Mouse (Mus musculus): Measurements from ENCODE around the gene Gm11060. TPM values are rescaled to one million over a fixed set of nuclear protein-coding genes. Genes with fewer than 3 reads are reported as not detected.

Gm11060 gene
- total RNA-seq, 2 experiments from 2014 or later, result not detected

- intact Hi-C loops (cut with DNase I; ENCODE audit: low total_unique reads), result no loop called here
- DNase-seq, result peak; percentile 71
Observed at GRCm38 (mm10) chr2:105108703-105109158, 16.9 kb downstream of the Gm11060 start.

DNA sequence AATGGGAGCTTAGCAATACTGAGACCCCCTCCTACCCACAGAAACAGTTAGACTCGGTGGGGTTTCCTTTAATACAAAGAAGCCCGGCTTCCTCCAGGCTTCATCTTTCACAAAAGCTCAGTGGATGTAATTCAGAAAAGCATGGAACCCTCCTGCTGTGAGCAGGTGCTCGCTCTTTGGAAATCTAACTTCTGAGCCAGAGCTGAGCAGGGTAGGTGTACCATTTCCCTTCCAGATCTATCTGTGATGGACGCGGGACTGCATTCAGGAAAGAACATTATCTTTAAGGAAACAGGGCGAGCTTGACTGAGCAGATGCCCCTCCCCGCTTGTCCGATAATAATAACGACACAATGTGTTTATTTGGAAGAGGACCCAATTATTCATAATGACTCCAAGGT lies 22.3 kb downstream of the Gm11060 start:
- DNase-seq, result no peak
- intact Hi-C loops (cut with DNase I; ENCODE audit: low total_unique reads), result no loop called here

DNA sequence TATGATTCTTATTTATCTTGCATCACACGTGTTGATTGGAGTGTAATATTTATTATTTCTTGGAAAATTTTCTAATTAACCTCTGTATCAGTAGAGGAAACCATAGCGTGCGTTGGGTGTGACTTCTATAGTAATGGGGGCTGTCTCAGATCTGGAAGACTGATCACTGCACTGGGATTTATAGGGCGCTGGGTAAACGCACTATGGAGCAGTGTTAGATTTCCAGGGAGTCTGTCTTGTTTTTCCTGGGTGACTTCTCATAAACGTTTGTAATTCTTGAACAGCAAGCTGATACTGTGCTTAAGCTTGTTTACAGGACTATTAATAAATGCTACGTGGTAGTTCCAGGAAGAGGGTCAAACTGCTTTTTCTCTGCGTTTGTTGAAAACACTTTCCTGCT lies 25.9 kb downstream of the Gm11060 start:
- no peak for DNase-seq
- intact Hi-C loops (cut with DNase I; ENCODE audit: low total_unique reads), result no loop called here

GRCm38 (mm10) chr2:105122216-105122615 lies 30.4 kb downstream of the Gm11060 start:
- intact Hi-C loops (cut with DNase I; ENCODE audit: low total_unique reads), result no loop called here
- DNase-seq, result no peak

DNA sequence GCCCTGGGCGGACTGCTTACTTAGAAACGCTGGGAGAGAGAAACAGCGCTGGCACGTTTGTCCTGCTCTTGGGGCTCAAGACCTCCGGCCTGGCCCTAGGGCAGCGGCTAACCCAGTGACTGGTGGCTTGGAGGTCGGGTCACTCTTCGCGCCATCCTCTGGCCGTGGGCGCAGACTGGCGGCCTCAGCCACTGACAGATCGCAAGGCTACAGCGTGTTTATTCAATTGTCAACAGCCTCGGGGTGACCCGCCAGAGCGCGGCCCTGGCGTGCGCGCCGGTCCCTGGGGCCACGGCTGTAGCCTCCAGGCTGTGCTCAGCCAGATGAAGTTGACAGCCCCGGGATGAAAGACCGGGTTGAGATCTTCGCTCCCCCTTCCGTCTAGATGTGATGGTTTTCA lies 31.1 kb downstream of the Gm11060 start:
- intact Hi-C loops (cut with DNase I; ENCODE audit: low total_unique reads), result no loop called here
- peak; percentile 9 for DNase-seq

GRCm38 (mm10) chr2:105123431-105123830 lies 31.6 kb downstream of the Gm11060 start:
- intact Hi-C loops (cut with DNase I; ENCODE audit: low total_unique reads), result no loop called here

DNA sequence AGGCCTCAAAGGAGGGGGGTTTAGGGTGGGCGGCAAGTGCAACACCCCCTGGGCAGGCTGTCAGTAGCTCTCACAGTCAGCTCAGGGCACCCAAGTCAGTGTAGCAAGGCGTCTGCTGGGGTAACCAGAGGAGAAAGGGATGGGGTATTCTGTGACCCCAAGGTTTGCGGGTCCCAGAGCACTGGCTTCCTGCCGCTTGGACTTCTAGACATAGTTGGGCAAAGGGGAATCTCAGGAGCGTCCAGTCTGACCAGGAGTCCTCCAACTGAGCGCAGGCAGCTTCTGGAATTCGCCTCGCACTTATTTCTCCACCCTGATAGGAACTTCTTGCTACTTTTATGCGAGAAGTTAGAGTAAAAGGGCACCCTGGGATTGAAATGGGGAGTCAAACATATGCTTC lies 32.1 kb downstream of the Gm11060 start:
- no peak for DNase-seq
- intact Hi-C loops (cut with DNase I; ENCODE audit: low total_unique reads), result no loop called here

More at GRCm38 (mm10) chr2:105123431-105123830, 31.6 kb downstream of the Gm11060 start:
- DNase-seq, result no peak

DNA sequence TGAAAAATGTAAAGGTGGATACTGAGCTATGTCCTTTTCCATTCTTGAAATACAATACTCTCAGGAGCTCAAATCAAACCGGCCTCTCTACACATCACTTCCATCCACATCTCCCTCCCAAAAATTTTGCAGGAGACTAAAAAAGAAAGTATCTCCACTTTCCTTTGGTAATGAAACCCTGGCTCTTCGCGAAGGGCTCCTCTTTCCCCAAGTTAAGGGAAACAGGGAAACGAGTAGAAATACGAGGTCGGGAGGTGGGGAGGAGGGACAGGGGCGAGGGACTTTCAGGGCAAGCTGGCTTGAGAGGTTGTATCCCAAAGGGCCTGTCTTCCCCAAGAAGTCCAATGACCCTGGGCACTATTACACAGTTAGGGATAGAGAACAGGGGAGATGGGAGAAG lies 32.6 kb downstream of the Gm11060 start:
- no peak for DNase-seq
- intact Hi-C loops (cut with DNase I; ENCODE audit: low total_unique reads), result no loop called here

DNA sequence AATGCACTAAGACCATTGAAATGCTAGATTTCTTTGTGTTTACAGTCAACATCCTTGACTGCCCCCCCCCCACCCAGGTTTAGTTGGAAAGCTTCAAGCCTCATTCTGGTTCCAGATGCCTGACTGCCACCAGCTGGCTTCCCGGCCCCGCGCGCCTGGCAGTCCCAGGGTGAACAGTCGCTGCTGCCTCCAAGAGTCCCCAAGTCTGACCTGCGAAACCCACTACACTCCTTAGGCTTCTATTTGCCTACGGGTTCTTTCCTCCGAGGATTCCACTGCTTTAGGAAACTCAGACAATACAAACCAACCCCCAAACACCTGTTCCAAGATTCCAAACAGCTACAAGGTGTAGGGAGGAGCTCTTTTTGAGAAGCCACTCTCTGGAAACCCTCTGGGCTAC lies 33.4 kb downstream of the Gm11060 start:
- no peak for DNase-seq
- intact Hi-C loops (cut with DNase I; ENCODE audit: low total_unique reads), result no loop called here

- no peak for DNase-seq
- intact Hi-C loops (cut with DNase I; ENCODE audit: low total_unique reads), result no loop called here
Observed at GRCm38 (mm10) chr2:105125641-105126040, 33.8 kb downstream of the Gm11060 start.

DNA sequence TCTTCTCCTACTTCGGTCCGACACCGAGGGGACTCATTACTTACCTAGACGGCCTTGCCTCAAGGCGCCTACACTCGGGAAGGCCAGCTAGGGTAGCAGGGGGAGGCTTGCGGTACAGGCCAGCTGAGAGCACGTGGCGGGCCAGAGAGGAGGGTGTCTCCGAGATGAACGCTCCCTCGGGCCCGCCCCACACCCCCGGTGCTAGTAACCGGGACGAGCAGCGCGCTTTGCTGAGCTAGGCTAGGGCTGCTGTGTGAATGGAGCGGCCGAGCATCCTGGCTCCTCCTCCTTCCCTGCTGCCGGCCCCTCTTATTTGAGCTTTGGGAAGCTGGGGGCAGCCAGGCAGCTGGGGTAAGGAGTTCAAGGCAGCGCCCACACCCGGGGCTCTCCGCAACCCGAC lies 34.5 kb downstream of the Gm11060 start, which contains the start of gene Wt1:
Gene Wt1, plus strand, starts transcription at position 251 of the 400 bp plus-strand sequence.
- DNase-seq, result peak; percentile 10
- intact Hi-C loops (cut with DNase I; ENCODE audit: low total_unique reads), result no loop called here

- DNase-seq, result no peak
Observed at GRCm38 (mm10) chr2:105126691-105127530, 35.1 kb downstream of the Gm11060 start.

DNA sequence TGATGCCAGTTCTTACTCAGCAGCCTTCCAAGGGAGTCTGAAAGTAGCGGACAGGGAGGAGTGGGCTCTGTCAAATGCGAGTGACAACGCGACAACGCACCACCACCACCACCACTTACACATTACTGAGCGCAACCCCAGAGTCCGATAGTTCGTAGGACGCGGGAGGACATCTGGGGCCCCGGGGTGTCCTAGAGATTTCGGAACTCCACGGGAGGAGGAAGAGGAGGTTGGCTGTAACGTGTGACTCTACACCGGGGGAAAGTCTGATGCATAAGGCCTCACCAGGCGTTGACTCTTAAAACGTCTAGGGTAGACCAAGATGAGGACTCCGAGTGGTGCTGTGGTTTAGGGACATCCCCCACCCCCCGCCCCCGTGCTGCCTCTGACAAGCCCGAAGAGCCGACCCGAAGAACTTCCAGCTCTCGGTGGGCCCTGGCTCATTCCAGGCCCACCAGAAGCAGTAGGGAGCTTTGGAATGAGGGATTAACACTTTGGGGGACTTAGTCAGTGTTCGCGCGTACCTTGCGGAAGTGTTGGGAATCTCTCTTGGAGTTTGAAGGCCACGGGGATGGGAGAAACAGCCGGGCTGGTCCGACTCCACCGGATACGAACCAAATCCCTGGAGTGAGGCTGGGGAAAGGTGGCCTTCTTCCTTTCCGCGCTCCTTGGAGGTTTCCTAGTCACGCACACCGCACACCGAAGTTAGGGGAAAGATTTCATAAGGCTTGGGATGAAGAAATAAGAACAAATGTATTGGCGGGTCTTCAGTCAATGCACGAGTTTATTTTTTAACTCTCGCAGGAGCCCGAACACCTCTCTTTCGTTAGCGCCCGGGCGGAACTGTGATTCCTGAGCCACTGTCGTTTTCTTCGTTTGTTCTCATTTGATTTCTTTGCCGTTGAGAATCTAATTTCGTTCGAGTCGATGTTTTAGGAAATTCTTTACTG lies 36.0 kb downstream of the Gm11060 start:
- DNase-seq, result no peak
- intact Hi-C loops (cut with DNase I; ENCODE audit: low total_unique reads), result no loop called here

More at GRCm38 (mm10) chr2:105126691-105127530, 35.1 kb downstream of the Gm11060 start:
- intact Hi-C loops (cut with DNase I; ENCODE audit: low total_unique reads), result no loop called here

DNA sequence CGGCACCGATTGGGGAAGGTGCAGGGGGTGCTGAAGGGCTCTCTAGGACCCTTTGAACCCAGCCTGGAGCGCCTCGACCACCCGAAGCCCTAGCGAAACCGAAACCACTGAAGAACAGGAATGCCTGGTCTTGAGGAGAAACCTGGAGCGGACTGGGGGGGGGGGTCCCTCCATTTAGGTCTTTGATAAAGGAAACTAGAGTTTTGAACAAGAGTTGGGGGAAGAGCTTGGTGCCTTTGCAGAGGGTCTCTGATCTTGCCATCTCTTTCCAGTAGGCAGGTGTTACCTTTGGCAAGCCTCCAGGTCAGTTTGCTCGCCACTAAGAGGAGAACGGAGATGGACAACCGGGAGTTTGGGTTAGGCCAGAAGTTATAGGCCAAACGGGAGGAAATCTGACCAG lies 36.7 kb downstream of the Gm11060 start:
- no peak for DNase-seq
- intact Hi-C loops (cut with DNase I; ENCODE audit: low total_unique reads), result no loop called here

GRCm38 (mm10) chr2:105130351-105131060 lies 38.7 kb downstream of the Gm11060 start:
- DNase-seq, result no peak
- intact Hi-C loops (cut with DNase I; ENCODE audit: low total_unique reads), result no loop called here

DNA sequence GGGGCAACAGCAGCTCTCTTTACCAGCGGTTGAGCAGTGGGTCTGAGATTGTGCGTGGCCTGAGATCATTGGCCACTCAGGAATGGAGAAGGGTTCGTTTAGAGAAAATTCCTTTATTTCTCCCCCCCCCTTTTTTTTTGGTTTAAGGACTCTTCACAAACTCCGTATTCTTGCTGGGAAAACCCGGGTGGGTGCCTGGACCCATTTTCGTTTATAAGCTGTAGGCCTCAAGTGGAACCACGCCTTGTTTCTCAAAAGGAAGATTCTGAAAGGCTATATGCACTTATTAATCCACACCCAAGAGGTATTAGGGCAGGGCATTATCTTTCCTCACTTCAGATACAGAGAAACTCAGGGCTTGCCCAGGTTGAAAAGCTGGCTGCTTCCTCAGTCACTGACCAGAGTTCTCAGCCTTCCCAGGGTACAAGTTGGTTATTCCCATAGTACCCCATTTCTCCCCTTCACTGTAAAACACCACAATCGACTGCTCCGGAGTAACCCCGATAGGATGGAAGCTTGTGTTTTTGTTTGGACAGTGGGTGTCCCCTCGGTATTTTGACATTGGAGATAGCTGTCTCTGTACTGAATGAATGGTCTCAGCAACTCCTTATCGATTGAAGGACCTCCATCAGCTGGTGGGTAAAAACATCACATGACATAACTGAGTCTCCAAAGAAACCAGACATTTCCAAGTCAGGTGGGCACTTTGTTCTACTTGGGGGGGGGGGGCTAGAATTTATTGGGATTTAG lies 39.4 kb downstream of the Gm11060 start:
- no peak for DNase-seq
- intact Hi-C loops (cut with DNase I; ENCODE audit: low total_unique reads), result no loop called here

GRCm38 (mm10) chr2:105131811-105132100 lies 39.9 kb downstream of the Gm11060 start:
- intact Hi-C loops (cut with DNase I; ENCODE audit: low total_unique reads), result no loop called here
- no peak for DNase-seq

GRCm38 (mm10) chr2:105132300-105132699 lies 40.5 kb downstream of the Gm11060 start:
- intact Hi-C loops (cut with DNase I; ENCODE audit: low total_unique reads), result no loop called here
- DNase-seq, result no peak

Measured in gastrocnemius, postnatal 14 days (tissue).